Mouse (Mus musculus): ENCODE results near the gene Atg4a-ps.
"Not testable (repeated sequence)": the region's sequence is repeated elsewhere in the genome, so short reads cannot be mapped to it uniquely, and the experiment has no call there.

Gene Atg4a-ps

GRCm38 (mm10) chr3:103645968-103646367, at the start of gene Atg4a-ps:
TSS of gene Atg4a-ps (minus strand) at chr3:103646068.
- DNase-seq = not testable (repeated sequence)

DNA sequence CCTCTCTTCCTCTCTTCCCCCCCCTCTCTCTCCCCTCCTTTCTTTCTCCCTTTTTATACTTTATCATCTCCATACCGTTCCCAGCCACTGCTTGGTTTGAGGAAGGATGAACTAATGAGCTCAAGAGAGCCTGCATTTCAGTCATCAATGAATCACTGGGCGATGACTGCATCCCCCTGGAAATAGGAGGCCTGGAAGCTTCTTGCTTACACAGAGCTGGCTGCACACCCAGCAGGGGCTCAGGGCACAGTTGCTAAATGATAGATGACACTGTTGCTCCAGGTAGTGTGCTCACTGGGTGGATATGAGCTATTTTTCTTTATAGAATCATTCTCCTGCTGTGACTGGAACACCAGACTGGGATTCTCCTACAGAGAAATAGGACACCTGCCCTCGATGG, 49.7 kb upstream of the Atg4a-ps start:
- no peak for DNase-seq

- no peak for DNase-seq
Observed at GRCm38 (mm10) chr3:103690506-103690905, 44.6 kb upstream of the Atg4a-ps start.

DNA sequence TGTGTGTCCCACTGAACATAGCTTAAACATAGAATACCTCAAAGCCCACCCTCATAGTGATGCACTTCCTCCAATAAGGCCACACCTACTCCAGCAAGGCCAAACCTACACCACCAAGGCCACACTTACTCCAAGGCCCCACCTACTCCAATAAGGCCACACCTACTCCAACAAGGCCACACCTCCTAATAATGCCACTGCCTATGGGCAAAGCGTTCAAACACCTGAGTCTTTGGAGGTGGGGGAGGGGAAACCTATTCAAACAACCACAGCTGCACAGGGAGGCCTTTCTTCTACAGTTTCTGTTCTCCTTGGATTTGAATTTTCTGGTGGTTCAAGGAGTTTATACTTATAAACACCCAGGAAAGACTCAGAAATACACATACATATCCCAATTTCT, 43.2 kb upstream of the Atg4a-ps start:
- no peak for DNase-seq

DNA sequence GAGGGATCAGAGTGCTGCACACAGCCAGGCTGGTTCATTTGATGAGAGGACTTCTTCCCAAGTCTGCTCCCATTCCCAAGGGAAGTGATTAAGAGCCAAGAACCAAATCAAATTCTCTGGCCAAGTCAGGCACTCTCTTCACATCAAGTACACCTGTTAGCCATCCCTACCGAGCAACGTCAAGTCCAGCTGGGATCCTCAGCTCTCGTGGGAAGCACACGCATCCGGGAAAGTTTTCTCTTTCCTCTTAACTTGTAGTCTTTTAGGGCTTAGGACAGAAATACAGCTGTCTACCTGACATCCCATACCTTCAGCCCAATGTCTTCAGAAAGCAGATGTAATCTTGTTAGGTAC, 38.1 kb upstream of the Atg4a-ps start:
- DNase-seq = no peak

- DNase-seq = peak; percentile 6 to 13
Observed at GRCm38 (mm10) chr3:103683234-103683965, 37.5 kb upstream of the Atg4a-ps start.

GRCm38 (mm10) chr3:103682473-103682872, 36.6 kb upstream of the Atg4a-ps start:
- DNase-seq = no peak

GRCm38 (mm10) chr3:103678811-103679210, 32.9 kb upstream of the Atg4a-ps start:
- no peak for DNase-seq

DNA sequence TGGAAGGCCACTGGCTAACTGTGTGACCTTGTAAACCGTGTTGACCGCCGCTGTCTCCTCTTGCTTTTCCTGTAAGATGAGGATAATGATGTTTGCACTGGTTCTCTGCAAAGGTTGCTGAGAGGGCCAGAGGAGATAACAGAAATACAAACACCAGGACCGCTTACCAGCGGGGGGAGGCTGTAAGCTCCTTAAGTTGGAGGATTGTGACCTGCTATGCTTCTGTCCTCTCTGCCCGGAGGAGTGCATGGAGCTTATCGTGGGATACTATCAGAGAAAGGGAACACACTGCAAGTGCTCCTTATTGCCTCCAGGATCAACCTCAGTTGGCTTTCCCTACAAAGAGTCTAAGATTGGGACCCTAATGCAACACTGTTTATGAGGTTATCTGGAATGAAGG, 26.8 kb upstream of the Atg4a-ps start:
- DNase-seq = no peak

DNA sequence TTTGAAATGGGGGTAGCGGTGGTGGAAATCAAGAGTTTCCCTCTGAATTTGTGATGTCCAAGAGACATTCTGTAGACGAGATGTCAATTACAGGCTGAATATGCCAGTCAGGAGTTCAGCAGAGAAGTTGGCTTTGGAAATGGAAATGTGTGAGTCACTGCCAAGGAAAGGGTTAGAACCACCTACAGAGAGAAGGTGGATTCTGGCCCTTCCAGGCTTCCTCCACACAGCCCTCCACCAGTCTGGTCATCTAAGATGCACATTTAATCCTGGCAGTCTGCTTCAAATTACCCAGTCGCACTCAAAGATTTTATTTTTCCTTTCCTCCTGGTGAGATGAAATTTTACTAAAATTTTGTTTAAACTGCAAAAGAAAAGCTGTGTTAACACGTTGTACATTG, 26.2 kb upstream of the Atg4a-ps start:
- DNase-seq = no peak

GRCm38 (mm10) chr3:103663385-103663784, 17.5 kb upstream of the Atg4a-ps start:
- no peak for DNase-seq

DNA sequence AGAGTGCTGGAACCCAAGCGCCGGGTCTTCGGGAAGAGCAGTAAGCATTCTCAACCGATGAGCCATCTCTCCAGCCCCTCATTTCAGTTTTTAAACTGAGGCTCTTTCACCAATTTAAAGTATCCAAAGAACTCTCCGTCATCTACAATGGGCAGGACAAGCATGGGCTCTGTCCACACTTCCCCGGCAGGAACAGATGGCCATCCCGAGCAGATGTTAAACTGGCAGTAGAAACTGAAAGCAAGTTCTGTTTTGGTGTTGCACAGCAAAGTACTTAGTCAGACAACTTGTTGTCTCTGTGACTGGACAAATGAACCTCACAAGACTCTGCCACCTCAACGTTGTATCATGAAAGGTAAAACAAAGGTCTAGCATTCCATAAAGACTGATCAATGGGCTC, 15.8 kb upstream of the Atg4a-ps start:
- DNase-seq = no peak

DNA sequence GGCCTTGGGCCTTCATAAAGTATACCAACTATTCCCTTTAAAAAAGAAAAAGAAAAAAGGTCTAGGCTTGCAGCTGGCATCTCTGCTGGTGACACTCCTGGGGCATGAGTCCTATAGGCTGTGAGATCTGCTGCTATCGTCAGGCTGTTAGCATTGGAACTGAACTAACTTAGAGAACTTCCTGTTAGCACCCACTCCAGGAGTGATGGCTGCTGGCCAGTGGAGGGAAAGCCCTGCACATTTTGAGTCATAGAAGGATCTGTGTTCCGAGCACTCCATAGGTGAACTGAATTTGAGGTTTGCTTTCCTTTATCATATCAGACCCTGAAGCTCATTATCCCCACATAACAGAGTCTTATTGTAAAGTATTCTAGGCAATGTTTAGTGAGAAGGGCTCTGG, 14.1 kb upstream of the Atg4a-ps start:
- DNase-seq = no peak

- DNase-seq = no peak
Observed at GRCm38 (mm10) chr3:103650406-103650805, 4.5 kb upstream of the Atg4a-ps start.

DNA sequence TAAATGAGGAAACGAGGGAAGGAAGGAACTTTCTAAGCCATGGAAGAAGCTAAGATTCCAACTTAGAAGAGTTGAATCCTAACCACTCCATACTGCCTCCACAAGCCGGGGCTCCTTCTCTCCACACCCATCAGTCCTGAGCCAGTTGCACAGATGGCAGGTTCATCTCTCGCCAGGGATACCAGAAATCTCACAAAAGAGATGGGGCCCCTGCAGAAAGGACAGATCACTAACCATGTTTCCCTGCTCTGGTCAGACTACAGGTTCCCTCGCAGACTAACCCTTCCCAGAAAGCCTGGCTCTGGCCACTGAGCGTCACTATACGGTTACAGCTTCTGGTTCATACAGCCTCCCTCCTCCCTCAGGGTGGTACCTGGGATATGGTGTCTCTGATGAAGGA, 3.8 kb upstream of the Atg4a-ps start:
- peak; percentile 45 to 61 for DNase-seq

- no peak for DNase-seq
Observed at GRCm38 (mm10) chr3:103648486-103648885, 2.6 kb upstream of the Atg4a-ps start.

- DNase-seq = no peak
Observed at GRCm38 (mm10) chr3:103647164-103647867, 1.4 kb upstream of the Atg4a-ps start.

DNA sequence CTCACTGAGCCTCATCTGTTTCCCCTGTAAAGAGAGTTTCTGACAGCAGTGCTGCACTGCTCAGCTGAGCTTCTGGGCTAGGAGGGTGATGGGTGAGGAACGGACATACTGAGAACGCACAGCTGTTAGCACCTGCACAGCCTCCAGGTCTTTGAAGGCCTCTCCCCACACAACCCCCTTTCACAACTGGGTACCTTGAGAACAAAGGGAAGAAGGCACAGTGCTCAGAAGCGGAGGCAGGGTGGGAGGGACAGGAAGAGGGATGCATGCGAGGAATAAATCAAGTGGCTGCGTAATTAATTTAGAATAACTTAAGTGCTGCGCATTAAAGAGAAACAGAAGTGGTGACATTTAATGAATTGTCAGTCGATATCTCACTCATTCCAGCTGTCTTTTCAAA, 4.6 kb downstream of the Atg4a-ps start:
- no peak for DNase-seq

DNA sequence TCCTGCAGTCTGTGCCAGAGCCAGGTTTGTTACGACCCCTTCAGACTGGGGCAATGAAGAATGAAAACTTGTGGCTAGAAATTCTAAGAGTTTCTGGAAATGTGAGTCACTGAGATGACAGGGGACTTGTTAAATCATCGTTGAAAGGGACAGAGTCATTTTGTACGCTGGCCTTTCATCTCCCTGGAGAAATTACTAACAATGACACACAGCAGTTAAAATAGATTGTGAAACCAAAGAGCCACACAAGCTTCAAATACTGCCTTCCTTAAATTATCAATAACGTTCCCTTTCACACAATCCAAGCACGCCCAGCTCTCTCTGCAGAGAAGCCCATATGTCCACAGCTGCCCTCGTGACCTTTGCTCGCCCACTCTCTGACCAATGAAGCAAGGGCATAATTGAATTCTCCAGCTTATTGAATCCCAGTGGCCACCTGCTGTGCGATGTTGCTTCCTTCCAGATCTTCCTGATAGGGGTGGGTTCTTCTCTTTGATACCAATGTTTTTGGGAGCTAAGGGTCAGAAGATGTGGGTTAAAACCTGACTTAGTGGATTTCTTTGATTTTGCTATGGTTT, 5.6 kb downstream of the Atg4a-ps start:
- no peak for DNase-seq

DNA sequence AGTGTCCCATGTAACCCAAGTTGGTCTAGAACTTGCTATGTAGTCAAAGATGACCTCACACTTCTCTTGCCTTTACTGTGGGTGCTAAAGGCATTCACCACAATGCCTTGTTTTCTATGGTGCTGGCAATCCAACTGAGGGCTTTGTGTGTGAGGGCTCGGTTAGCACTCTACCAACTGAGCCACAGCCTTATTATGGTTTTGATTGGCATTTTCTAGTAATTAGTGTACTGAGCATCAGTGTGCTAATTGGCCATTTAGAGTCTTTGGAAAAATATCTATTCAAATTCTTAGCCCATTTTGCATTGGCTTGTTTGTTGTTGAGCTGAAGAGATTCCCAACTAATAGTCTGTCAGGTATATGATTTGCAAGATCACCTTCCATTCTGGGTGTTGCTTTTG, 8.2 kb downstream of the Atg4a-ps start:
- no peak for DNase-seq

GRCm38 (mm10) chr3:103634256-103634655, 11.6 kb downstream of the Atg4a-ps start:
- no peak for DNase-seq

DNA sequence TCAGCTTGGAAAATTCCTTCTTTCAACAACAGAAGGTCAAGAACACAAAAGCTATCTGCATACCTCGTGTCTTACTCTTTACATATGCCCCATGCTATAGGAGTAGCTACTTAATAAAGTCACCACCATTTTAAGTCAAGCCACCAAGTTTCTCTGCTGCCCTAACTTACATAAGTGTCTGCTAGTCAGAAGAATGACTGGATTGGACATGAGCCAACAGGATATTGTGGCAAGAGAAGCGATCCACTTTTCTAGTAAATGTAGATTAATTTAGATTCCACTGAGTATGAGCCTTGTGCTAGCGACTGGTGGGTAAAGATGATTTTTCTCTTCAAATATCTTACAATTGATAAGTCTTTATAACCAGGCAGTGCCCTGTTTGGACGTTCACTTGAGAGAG, 12.0 kb downstream of the Atg4a-ps start:
- DNase-seq = no peak

GRCm38 (mm10) chr3:103633124-103633523, 12.7 kb downstream of the Atg4a-ps start:
- DNase-seq = no peak

DNA sequence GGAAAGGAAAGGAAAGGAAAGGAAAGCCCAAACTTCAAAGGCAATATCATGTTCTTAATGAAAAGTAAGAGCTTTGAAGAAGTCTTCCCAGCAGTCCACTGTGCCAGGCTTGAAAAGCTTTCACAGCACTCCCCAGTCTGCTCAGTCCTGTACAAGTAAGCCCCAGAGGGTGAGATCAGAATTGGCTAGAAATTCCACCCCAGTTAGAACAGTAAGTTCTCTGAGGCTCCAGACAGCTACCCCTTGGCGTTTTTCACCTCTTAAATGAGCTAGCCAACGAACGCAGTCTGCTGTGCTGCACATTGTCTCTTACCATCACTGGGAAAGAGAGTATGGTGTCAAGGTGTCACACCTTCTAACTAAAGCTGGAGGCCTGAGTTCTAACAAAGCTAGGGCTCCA, 18.2 kb downstream of the Atg4a-ps start:
- no peak for DNase-seq

Data from cerebellum, adult 18-20 months (tissue).